Mouse (Mus musculus): ENCODE data around the gene Mcts2. TPM values are rescaled to one million over a fixed set of nuclear protein-coding genes. Genes with fewer than 3 reads are reported as not detected.

The Mcts2 gene
- total RNA-seq, 2 experiments from 2014 or later: 18.3 to 19.2 TPM

- DNase-seq (ENCODE audit: low spot score in 2 of 2): no peak
Measured at GRCm38 (mm10) chr2:152724332-152724723, 37.5 kb downstream of the Mcts2 start.

- no peak for DNase-seq (ENCODE audit: low spot score in 2 of 2)
Measured at GRCm38 (mm10) chr2:152725178-152725750, 38.4 kb downstream of the Mcts2 start.

- DNase-seq (ENCODE audit: low spot score in 2 of 2): no peak
Measured at GRCm38 (mm10) chr2:152726213-152726612, 39.4 kb downstream of the Mcts2 start.

- no peak for DNase-seq (ENCODE audit: low spot score in 2 of 2)
Measured at GRCm38 (mm10) chr2:152726751-152727335, 40.0 kb downstream of the Mcts2 start.

GRCm38 (mm10) chr2:152727795-152728510, 41.1 kb downstream of the Mcts2 start:
- no peak for DNase-seq (ENCODE audit: low spot score in 2 of 2)

GRCm38 (mm10) chr2:152728594-152728993, 41.8 kb downstream of the Mcts2 start:
- no peak for DNase-seq (ENCODE audit: low spot score in 2 of 2)

GRCm38 (mm10) chr2:152729013-152729635, 42.3 kb downstream of the Mcts2 start:
- DNase-seq (ENCODE audit: low spot score in 2 of 2): no peak

GRCm38 (mm10) chr2:152729636-152730020, 42.8 kb downstream of the Mcts2 start:
- DNase-seq (ENCODE audit: low spot score in 2 of 2): no peak

GRCm38 (mm10) chr2:152733201-152733600, 46.4 kb downstream of the Mcts2 start:
- no peak for DNase-seq (ENCODE audit: low spot score in 2 of 2)

- DNase-seq (ENCODE audit: low spot score in 2 of 2): no peak
Measured at GRCm38 (mm10) chr2:152734501-152734900, 47.7 kb downstream of the Mcts2 start.

GRCm38 (mm10) chr2:152734984-152735383, 48.1 kb downstream of the Mcts2 start:
- peak; percentile 90 to 92 for DNase-seq (ENCODE audit: low spot score in 2 of 2)

GRCm38 (mm10) chr2:152736090-152736601, 49.3 kb downstream of the Mcts2 start, which contains the start of gene Id1:
Id1 (plus strand) TSS chr2:152736251.
- peak in 1 of 2 experiments; percentile 46 for DNase-seq (ENCODE audit: low spot score in 2 of 2)

- no peak for DNase-seq (ENCODE audit: low spot score in 2 of 2)
Measured at GRCm38 (mm10) chr2:152736748-152737147, 49.9 kb downstream of the Mcts2 start.

Other genes with a start within 250 kb of the Mcts2 start
- not detected for gene Defb23, start 222.4 kb upstream of the Mcts2 start, total RNA-seq (2021)
- not detected for gene Defb20, start 210.0 kb upstream of the Mcts2 start, total RNA-seq (2021)
- not detected for gene Defb22, start 196.9 kb upstream of the Mcts2 start, total RNA-seq (2021)
- not detected for gene Defb26, start 175.3 kb upstream of the Mcts2 start, total RNA-seq (2021)
- gene Defb28, start 168.8 kb upstream of the Mcts2 start, total RNA-seq (2021): not detected
- gene Defb29, start 146.9 kb upstream of the Mcts2 start, total RNA-seq (2021): not detected
- not detected for gene Gm17416, start 117.7 kb upstream of the Mcts2 start, total RNA-seq (2021)
- not detected for gene Defb21, start 114.3 kb upstream of the Mcts2 start, total RNA-seq (2021)
- not detected for gene Defb19, start 106.7 kb upstream of the Mcts2 start, total RNA-seq (2021)
- gene Defb45, start 87.6 kb upstream of the Mcts2 start, total RNA-seq (2021): not detected
- gene Defb36, start 82.7 kb upstream of the Mcts2 start, total RNA-seq (2021): not detected
- not detected for gene Defb25, start 64.0 kb upstream of the Mcts2 start, total RNA-seq (2021)
- under 1 TPM; 0.74 to 0.79 TPM for gene Rem1, start 60.1 kb upstream of the Mcts2 start, total RNA-seq (2021)
- gene H13, start 17.6 kb upstream of the Mcts2 start, total RNA-seq (2021): 10 to 100 TPM; 75.0 to 76.0 TPM
- 10 to 100 TPM; 19.5 to 22.3 TPM for gene Id1, start 49.2 kb downstream of the Mcts2 start, total RNA-seq (2021)
- gene Cox4i2, start 67.1 kb downstream of the Mcts2 start, total RNA-seq (2021): 1 to 10 TPM; 1.1 to 2.3 TPM
- gene Bcl2l1, start 144.7 kb downstream of the Mcts2 start, total RNA-seq (2021): 100 to 1,000 TPM; 134 to 146 TPM
- 1 to 10 TPM; 1.6 to 1.9 TPM for gene Tpx2, start 160.9 kb downstream of the Mcts2 start, total RNA-seq (2021)
- gene Mylk2, start 224.3 kb downstream of the Mcts2 start, total RNA-seq (2021): not detected
- under 1 TPM; 0.58 to 0.89 TPM for gene Foxs1, start 246.2 kb downstream of the Mcts2 start, total RNA-seq (2021)